Mouse (Mus musculus): ENCODE results near the gene Gm20388. TPM values are rescaled to one million over a fixed set of nuclear protein-coding genes. Genes with fewer than 3 reads are reported as not detected.
"Not testable (repeated sequence)": the region's sequence is repeated elsewhere in the genome, so short reads cannot be mapped to it uniquely, and the experiment has no call there.

Gene Gm20388
- polyA plus RNA-seq, 2 experiments, result 8.5 TPM; not detected in 1

DNA sequence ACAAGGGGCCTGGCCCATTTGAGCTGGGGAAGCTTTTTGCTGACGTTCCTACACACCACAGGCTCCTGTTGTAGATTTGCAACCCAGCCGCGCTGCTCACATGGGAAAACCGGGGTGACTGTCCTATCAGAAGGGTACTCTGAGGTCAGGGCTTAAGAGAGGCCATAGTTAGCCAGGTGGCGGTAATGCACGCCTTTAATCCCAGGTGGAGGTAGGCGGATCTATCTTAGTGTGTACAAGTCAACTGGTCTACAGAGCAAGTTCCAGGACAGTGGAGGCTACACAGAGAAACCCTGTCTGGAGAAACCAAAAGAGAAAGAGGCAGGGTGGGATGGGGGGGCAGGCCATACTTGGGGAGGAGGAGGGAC lies 2409.1 kb downstream of the Gm20388 start:
- no peak overlapping the region for H3K4me3 ChIP-seq (ENCODE audit: insufficient read depth in 1 of 2, low read depth in 2 of 2, low read length in 2 of 2)
- peaks cover 98% of the 10 kb centered on the region in 2 experiments for H3K4me1 ChIP-seq (replicated peaks; ENCODE audit: control insufficient read depth in 2 of 2, insufficient read depth in 2 of 2, low read length in 1 of 2)

GRCm38 (mm10) chr8:122320541-122320940 lies 2409.9 kb downstream of the Gm20388 start:
- H3K4me3 ChIP-seq (ENCODE audit: insufficient read depth in 1 of 2, low read depth in 2 of 2, low read length in 2 of 2), result no peak overlapping the region
- ATAC-seq (ENCODE audit: insufficient read depth), result no peak
- H3K9me3 ChIP-seq (ENCODE audit: control insufficient read depth, low read length), result no peaks in the 10 kb centered on the region
- peak overlapping the region; percentile 64 for H3K4me2 ChIP-seq (ENCODE audit: low read depth)
- peak overlapping the region; percentile 52 for H3K9ac ChIP-seq (replicated peaks)
- H3K27me3 ChIP-seq (ENCODE audit: control insufficient read depth, insufficient read depth, low read length), result no peaks in the 10 kb centered on the region
- peaks cover 98% of the 10 kb centered on the region in 2 experiments for H3K4me1 ChIP-seq (replicated peaks; ENCODE audit: control insufficient read depth in 2 of 2, insufficient read depth in 2 of 2, low read length in 1 of 2)
- no peak for TF ChIP-seq CTCF (IDR thresholded peaks at IDR 0.05; ENCODE audit: low read depth)
- TF ChIP-seq EP300 (IDR thresholded peaks at IDR 0.05; ENCODE audit: low read depth), result no peak
- H3K36me3 ChIP-seq (replicated peaks; ENCODE audit: control insufficient read depth, insufficient read depth, low read depth), result peaks cover 71% of the 10 kb centered on the region
- peak overlapping the region; percentile 85 for H3K27ac ChIP-seq
- DNase-seq (ENCODE audit: low read depth in 3 of 3, low spot score in 3 of 3), result no peak
- WGBS (ENCODE audit: insufficient replicate concordance), result 45% methylated on average over 3 of the region's 3 CpGs

More for the DNA sequence above, 2409.1 kb downstream of the Gm20388 start:
- H3K27ac ChIP-seq, result peak overlapping the region; percentile 85
- no peak for TF ChIP-seq EP300 (IDR thresholded peaks at IDR 0.05; ENCODE audit: low read depth)
- ATAC-seq (ENCODE audit: insufficient read depth) (no peak), DNase-seq (ENCODE audit: low read depth in 3 of 3, low spot score in 3 of 3) (no peak)
- H3K9me3 ChIP-seq (ENCODE audit: control insufficient read depth, low read length), result no peaks in the 10 kb centered on the region
- H3K36me3 ChIP-seq (replicated peaks; ENCODE audit: control insufficient read depth, insufficient read depth, low read depth), result peaks cover 71% of the 10 kb centered on the region
- peak overlapping the region; percentile 58 for H3K9ac ChIP-seq (replicated peaks)
- 24% methylated on average over 7 of the region's 7 CpGs for WGBS (ENCODE audit: insufficient replicate concordance)
- H3K4me2 ChIP-seq (ENCODE audit: low read depth), result peak overlapping the region; percentile 23
- no peaks in the 10 kb centered on the region for H3K27me3 ChIP-seq (ENCODE audit: control insufficient read depth, insufficient read depth, low read length)

GRCm38 (mm10) chr8:122321455-122321921 lies 2410.8 kb downstream of the Gm20388 start:
- no peaks in the 10 kb centered on the region for H3K27me3 ChIP-seq (ENCODE audit: control insufficient read depth, insufficient read depth, low read length)
- DNase-seq (ENCODE audit: low read depth in 3 of 3, low spot score in 3 of 3), result peak; percentile 95 to 96 (median 96)
- H3K36me3 ChIP-seq (replicated peaks; ENCODE audit: control insufficient read depth, insufficient read depth, low read depth), result peaks cover 71% of the 10 kb centered on the region
- 10% methylated on average over 10 of the region's 10 CpGs for WGBS (ENCODE audit: insufficient replicate concordance)
- peak overlapping the region; percentile 67 for H3K9ac ChIP-seq (replicated peaks)
- peaks cover 98% of the 10 kb centered on the region in 2 experiments for H3K4me1 ChIP-seq (replicated peaks; ENCODE audit: control insufficient read depth in 2 of 2, insufficient read depth in 2 of 2, low read length in 1 of 2)
- H3K4me2 ChIP-seq (ENCODE audit: low read depth), result peak overlapping the region; percentile 64
- peak; percentile 84 for ATAC-seq (ENCODE audit: insufficient read depth)
- H3K27ac ChIP-seq, result peak overlapping the region; percentile 85
- TF ChIP-seq EP300 (IDR thresholded peaks at IDR 0.05; ENCODE audit: low read depth) (peak; percentile 100), CTCF (IDR thresholded peaks at IDR 0.05; ENCODE audit: low read depth) (peak; percentile 52)
- H3K4me3 ChIP-seq (ENCODE audit: insufficient read depth in 1 of 2, low read depth in 2 of 2, low read length in 2 of 2), result peak overlapping the region; percentile 8 to 19
- no peaks in the 10 kb centered on the region for H3K9me3 ChIP-seq (ENCODE audit: control insufficient read depth, low read length)

DNA sequence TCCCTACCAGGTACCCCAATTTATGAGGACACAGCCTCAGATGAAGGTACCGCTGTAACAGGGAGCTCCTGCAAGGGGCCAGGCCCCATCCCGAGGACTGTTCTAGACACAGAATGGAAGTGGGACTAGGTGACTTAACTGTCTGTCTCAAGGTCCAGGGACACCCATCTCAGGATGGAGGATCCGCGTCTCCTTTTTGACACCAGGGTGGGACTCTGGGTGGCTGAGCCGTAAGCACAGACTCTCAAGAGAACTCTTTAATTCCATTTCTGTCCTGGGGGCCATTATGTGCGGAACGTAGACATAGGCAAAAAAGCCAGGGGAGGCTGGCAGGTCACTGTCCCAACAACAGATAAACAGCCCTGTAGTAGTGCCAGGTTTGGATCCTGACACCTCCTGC lies 2411.5 kb downstream of the Gm20388 start:
- peak overlapping the region; percentile 19 to 34 for H3K4me3 ChIP-seq (ENCODE audit: insufficient read depth in 1 of 2, low read depth in 2 of 2, low read length in 2 of 2)

DNA sequence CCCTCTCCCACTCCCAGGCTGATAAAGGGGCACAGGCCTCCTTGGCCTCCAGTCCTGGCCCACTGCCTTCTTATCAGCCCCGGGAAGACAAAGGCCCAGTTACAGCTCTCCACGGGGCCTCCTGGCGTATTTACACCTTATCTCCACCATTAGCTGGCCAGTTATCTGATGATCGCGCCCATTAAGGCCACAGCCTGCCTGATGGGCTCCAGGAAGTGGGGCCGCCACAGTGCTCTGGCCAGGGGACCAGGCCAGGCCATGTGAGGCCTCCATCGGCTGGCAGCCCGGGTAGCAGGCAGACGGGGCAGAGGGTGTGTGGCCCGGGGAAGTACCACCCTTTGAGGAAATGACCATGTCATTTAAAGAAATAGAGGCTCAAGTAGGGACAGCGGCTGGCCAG lies 2412.2 kb downstream of the Gm20388 start:
- no peak for TF ChIP-seq CTCF (IDR thresholded peaks at IDR 0.05; ENCODE audit: low read depth)
- TF ChIP-seq EP300 (IDR thresholded peaks at IDR 0.05; ENCODE audit: low read depth), result peak; percentile 69
- WGBS (ENCODE audit: insufficient replicate concordance), result 5% methylated on average over 11 of the region's 11 CpGs
- H3K4me1 ChIP-seq (replicated peaks; ENCODE audit: control insufficient read depth in 2 of 2, insufficient read depth in 2 of 2, low read length in 1 of 2), result peaks cover 97% of the 10 kb centered on the region in 2 experiments
- H3K4me2 ChIP-seq (ENCODE audit: low read depth), result peak overlapping the region; percentile 64
- peak overlapping the region; percentile 85 for H3K27ac ChIP-seq
- peak overlapping the region in 1 of 2 experiments; percentile 19; a peak in 2 of 4 replicates for H3K4me3 ChIP-seq (ENCODE audit: insufficient read depth in 1 of 2, low read depth in 2 of 2, low read length in 2 of 2)
- H3K36me3 ChIP-seq (replicated peaks; ENCODE audit: control insufficient read depth, insufficient read depth, low read depth), result peaks cover 70% of the 10 kb centered on the region
- ATAC-seq (ENCODE audit: insufficient read depth) (peak; percentile 16), DNase-seq (ENCODE audit: low read depth in 3 of 3, low spot score in 3 of 3) (peak in 1 of 3 experiments; percentile 68)
- H3K27me3 ChIP-seq (ENCODE audit: control insufficient read depth, insufficient read depth, low read length), result no peaks in the 10 kb centered on the region
- peak overlapping the region; percentile 67 for H3K9ac ChIP-seq (replicated peaks)
- H3K9me3 ChIP-seq (ENCODE audit: control insufficient read depth, low read length), result no peaks in the 10 kb centered on the region

More for the DNA sequence above, 2411.5 kb downstream of the Gm20388 start:
- H3K4me2 ChIP-seq (ENCODE audit: low read depth), result peak overlapping the region; percentile 64
- 23% methylated on average over 7 of the region's 7 CpGs for WGBS (ENCODE audit: insufficient replicate concordance)
- H3K36me3 ChIP-seq (replicated peaks; ENCODE audit: control insufficient read depth, insufficient read depth, low read depth), result peaks cover 70% of the 10 kb centered on the region
- peak; percentile 1; the same call in 1 of the 2 replicates for ATAC-seq (ENCODE audit: insufficient read depth)
- peaks cover 98% of the 10 kb centered on the region in 2 experiments for H3K4me1 ChIP-seq (replicated peaks; ENCODE audit: control insufficient read depth in 2 of 2, insufficient read depth in 2 of 2, low read length in 1 of 2)
- no peaks in the 10 kb centered on the region for H3K27me3 ChIP-seq (ENCODE audit: control insufficient read depth, insufficient read depth, low read length)
- H3K9ac ChIP-seq (replicated peaks), result peak overlapping the region; percentile 67
- DNase-seq (ENCODE audit: low read depth in 3 of 3, low spot score in 3 of 3), result no peak
- H3K27ac ChIP-seq, result peak overlapping the region; percentile 85
- TF ChIP-seq EP300 (IDR thresholded peaks at IDR 0.05; ENCODE audit: low read depth), result no peak
- no peak for TF ChIP-seq CTCF (IDR thresholded peaks at IDR 0.05; ENCODE audit: low read depth)
- no peaks in the 10 kb centered on the region for H3K9me3 ChIP-seq (ENCODE audit: control insufficient read depth, low read length)

DNA sequence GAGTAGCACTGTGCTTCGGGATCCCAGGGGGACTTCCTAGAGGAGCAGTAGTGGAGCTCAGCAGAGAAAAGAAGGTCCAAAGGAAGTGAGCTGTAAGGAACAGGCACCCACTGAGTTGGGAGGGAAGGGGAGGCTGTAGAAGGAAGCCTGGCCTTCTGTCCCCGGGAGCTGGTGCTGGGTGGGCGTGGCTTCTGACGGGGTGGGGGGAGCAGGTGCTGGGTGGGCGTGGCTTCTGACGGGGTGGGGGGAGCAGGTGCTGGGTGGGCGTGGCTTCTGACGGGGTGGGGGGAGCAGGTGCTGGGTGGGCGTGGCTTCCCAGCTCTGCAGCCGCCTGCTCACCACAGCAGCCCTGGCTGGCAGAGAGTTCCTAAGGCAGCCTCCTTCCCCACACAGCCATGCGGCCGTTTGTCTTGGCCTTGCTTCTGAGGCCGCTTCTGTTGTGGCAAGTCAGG lies 2413.3 kb downstream of the Gm20388 start:
- 1% methylated on average over 11 of the region's 13 CpGs for WGBS (ENCODE audit: insufficient replicate concordance)
- peaks cover 97% of the 10 kb centered on the region in 2 experiments for H3K4me1 ChIP-seq (replicated peaks; ENCODE audit: control insufficient read depth in 2 of 2, insufficient read depth in 2 of 2, low read length in 1 of 2)
- DNase-seq (ENCODE audit: low read depth in 3 of 3, low spot score in 3 of 3), result not testable (repeated sequence)

More for the DNA sequence above, 2413.3 kb downstream of the Gm20388 start:
- peak overlapping the region; percentile 90 for H3K27ac ChIP-seq
- peak overlapping the region; percentile 64 for H3K4me2 ChIP-seq (ENCODE audit: low read depth)
- H3K27me3 ChIP-seq (ENCODE audit: control insufficient read depth, insufficient read depth, low read length); H3K9me3 ChIP-seq (ENCODE audit: control insufficient read depth, low read length): not testable (repeated sequence)
- peak; percentile 10; the same call in 1 of the 2 replicates for ATAC-seq (ENCODE audit: insufficient read depth)
- H3K4me3 ChIP-seq (ENCODE audit: insufficient read depth in 1 of 2, low read depth in 2 of 2, low read length in 2 of 2), result peak overlapping the region; percentile 2 to 19; a peak in 3 of 4 replicates
- H3K36me3 ChIP-seq (replicated peaks; ENCODE audit: control insufficient read depth, insufficient read depth, low read depth), result peaks cover 75% of the 10 kb centered on the region
- H3K9ac ChIP-seq (replicated peaks), result peak overlapping the region; percentile 67

Measured in liver, embryonic 14.5 days (tissue).